Mouse (Mus musculus): ENCODE data around the gene Trp53i11. TPM values are rescaled to one million over a fixed set of nuclear protein-coding genes. Genes with fewer than 3 reads are reported as not detected.

The Trp53i11 gene
- polyA plus RNA-seq, 1 experiment, result 31.2 TPM

DNA sequence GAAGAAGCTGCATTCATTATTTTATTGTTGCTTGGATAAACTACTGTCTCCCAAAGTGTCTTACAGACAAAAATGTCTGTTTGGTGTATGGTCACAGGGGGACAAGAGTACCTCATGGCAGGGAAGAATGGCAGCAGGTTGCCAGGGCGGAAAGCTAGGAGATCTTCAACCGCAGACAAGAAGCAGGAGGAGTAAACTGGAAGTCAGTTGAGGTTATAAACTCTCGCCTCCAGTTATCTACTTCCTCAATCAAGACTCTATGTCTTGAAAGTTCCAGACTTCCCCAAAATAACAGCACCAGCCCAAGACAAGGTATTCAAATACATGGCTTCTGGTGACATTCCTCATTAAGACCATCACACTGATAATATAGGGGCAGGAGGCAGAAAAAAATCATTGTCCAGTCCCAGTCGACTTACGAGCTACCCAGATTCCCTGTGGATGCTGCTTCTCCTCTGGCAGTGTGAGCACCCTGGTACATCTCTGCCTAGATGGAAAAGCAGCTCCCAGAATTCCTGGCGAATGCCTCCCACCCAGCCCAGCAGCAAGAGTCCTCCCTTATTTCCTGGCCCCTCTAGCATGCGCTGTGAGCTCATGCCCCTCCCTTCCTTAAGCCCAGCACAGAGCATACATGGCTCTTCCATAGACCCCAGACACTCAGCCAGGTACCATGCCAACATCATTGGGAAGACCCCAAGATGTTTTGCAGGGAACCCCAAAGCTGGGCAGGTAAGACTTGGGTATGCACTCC, 25.3 kb upstream of the Trp53i11 start:
- Histone ChIP-seq H3K27me3 (ENCODE audit: control insufficient read depth, insufficient read depth, low read length, poor library complexity, severe bottlenecking) (no peaks in the 10 kb centered on the region), H3K9me3 (replicated peaks; ENCODE audit: control insufficient read depth, insufficient read depth, low read length, poor library complexity, severe bottlenecking) (no peaks in the 10 kb centered on the region), H3K27ac (ENCODE audit: insufficient read depth, low read length) (no peak overlapping the region), H3K9ac (ENCODE audit: low read depth, poor library complexity, severe bottlenecking) (no peak overlapping the region), H3K36me3 (ENCODE audit: control insufficient read depth, insufficient read depth, low read length, poor library complexity, severe bottlenecking) (no peaks in the 10 kb centered on the region), H3K4me3 (ENCODE audit: low read depth, low read length) (no peak overlapping the region), H3K4me1 (ENCODE audit: control insufficient read depth, insufficient read depth, low read length) (no peaks in the 10 kb centered on the region)
- no peak for TF ChIP-seq EP300 (IDR thresholded peaks at IDR 0.05; ENCODE audit: insufficient read depth, low read depth, low read length)
- TF ChIP-seq POLR2A (IDR thresholded peaks at IDR 0.05; ENCODE audit: insufficient read depth, low read length), result no peak
- no peak for TF ChIP-seq CTCF (IDR thresholded peaks at IDR 0.05; ENCODE audit: low read depth, low read length)

DNA sequence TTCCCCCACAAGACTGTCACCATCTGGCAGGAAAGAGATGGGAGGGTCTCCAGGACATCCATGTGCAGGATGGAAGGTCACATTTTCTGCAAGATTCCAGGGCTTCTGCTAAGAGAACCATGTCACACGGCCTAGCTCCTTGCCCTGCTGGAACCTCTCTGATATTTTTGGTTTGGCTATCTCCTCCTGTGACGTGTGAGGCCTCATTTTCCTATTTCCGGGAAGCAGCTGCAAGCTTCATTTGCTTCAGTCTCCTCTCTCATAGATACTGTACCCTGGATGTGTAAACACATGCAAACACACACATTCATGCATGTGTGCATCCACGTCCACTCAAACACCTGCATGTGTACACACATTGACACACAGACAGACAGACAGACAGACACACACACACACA, 24.6 kb upstream of the Trp53i11 start:
- Histone ChIP-seq H3K4me1 (ENCODE audit: control insufficient read depth, insufficient read depth, low read length) (no peaks in the 10 kb centered on the region), H3K36me3 (ENCODE audit: control insufficient read depth, insufficient read depth, low read length, poor library complexity, severe bottlenecking) (no peaks in the 10 kb centered on the region), H3K4me3 (ENCODE audit: low read depth, low read length) (no peak overlapping the region), H3K27ac (ENCODE audit: insufficient read depth, low read length) (no peak overlapping the region), H3K9ac (ENCODE audit: low read depth, poor library complexity, severe bottlenecking) (no peak overlapping the region), H3K9me3 (replicated peaks; ENCODE audit: control insufficient read depth, insufficient read depth, low read length, poor library complexity, severe bottlenecking) (no peaks in the 10 kb centered on the region), H3K27me3 (ENCODE audit: control insufficient read depth, insufficient read depth, low read length, poor library complexity, severe bottlenecking) (no peaks in the 10 kb centered on the region)
- TF ChIP-seq CTCF (IDR thresholded peaks at IDR 0.05; ENCODE audit: low read depth, low read length) (no peak), EP300 (IDR thresholded peaks at IDR 0.05; ENCODE audit: insufficient read depth, low read depth, low read length) (no peak), POLR2A (IDR thresholded peaks at IDR 0.05; ENCODE audit: insufficient read depth, low read length) (no peak)

DNA sequence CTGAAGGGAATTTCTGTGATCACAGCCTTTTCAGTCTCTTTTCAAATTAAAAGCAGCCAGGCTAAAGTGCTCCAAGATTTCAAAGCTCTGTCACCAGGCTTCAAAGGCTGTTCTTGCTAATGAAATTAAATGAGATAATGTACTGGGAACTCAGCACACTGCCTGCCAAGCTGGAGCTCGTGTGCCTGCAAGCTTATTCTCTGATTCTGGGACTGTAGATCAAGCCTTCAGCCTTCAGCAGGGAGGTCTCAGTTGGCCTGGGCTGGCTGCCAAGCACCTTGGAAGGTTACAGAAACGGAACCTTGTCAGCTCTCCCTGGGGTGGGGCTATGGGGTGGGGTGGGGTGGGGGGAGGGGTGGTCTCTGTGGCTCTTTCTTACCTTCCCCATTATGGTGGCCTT, 24.0 kb upstream of the Trp53i11 start:
- Histone ChIP-seq H3K4me1 (ENCODE audit: control insufficient read depth, insufficient read depth, low read length) (no peaks in the 10 kb centered on the region), H3K27ac (ENCODE audit: insufficient read depth, low read length) (no peak overlapping the region), H3K27me3 (ENCODE audit: control insufficient read depth, insufficient read depth, low read length, poor library complexity, severe bottlenecking) (no peaks in the 10 kb centered on the region), H3K9ac (ENCODE audit: low read depth, poor library complexity, severe bottlenecking) (no peak overlapping the region), H3K36me3 (ENCODE audit: control insufficient read depth, insufficient read depth, low read length, poor library complexity, severe bottlenecking) (no peaks in the 10 kb centered on the region), H3K9me3 (replicated peaks; ENCODE audit: control insufficient read depth, insufficient read depth, low read length, poor library complexity, severe bottlenecking) (no peaks in the 10 kb centered on the region), H3K4me3 (ENCODE audit: low read depth, low read length) (no peak overlapping the region)
- TF ChIP-seq EP300 (IDR thresholded peaks at IDR 0.05; ENCODE audit: insufficient read depth, low read depth, low read length) (no peak), POLR2A (IDR thresholded peaks at IDR 0.05; ENCODE audit: insufficient read depth, low read length) (no peak), CTCF (IDR thresholded peaks at IDR 0.05; ENCODE audit: low read depth, low read length) (no peak)

DNA sequence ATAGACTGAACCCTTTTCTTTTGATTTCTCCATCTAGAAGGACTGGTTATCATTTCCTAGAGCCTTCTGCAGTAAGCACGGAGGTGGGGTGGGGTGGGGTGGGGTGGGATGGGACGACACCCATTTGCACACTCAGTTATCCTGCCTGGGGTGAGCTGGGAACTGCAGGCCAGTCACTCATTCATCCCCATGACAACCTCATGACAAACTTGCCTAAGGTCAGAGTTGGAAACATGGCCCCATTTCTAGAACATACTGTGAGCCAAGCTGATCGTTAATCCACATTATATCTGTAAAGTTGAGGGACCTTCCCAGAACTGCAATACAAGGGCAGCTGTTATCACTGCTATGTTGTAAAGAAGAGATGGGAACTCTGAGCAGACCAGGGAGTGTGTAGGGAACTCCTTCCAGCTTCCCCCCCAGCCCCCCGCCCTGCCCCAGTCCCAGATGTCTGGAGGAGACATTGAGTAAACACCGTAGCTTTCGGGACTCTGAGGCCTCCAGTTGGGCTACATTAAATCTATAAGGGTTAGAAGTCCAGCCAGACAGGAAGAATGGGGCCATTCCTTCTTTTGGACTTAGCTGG, 23.5 kb upstream of the Trp53i11 start:
- H3K9me3 ChIP-seq (replicated peaks; ENCODE audit: control insufficient read depth, insufficient read depth, low read length, poor library complexity, severe bottlenecking), result no peaks in the 10 kb centered on the region
- H3K4me3 ChIP-seq (ENCODE audit: low read depth, low read length), result no peak overlapping the region
- no peak overlapping the region for H3K27ac ChIP-seq (ENCODE audit: insufficient read depth, low read length)
- H3K9ac ChIP-seq (ENCODE audit: low read depth, poor library complexity, severe bottlenecking), result no peak overlapping the region
- no peaks in the 10 kb centered on the region for H3K4me1 ChIP-seq (ENCODE audit: control insufficient read depth, insufficient read depth, low read length)
- H3K36me3 ChIP-seq (ENCODE audit: control insufficient read depth, insufficient read depth, low read length, poor library complexity, severe bottlenecking), result no peaks in the 10 kb centered on the region
- no peak for TF ChIP-seq CTCF (IDR thresholded peaks at IDR 0.05; ENCODE audit: low read depth, low read length)
- no peak for TF ChIP-seq EP300 (IDR thresholded peaks at IDR 0.05; ENCODE audit: insufficient read depth, low read depth, low read length)
- TF ChIP-seq POLR2A (IDR thresholded peaks at IDR 0.05; ENCODE audit: insufficient read depth, low read length), result no peak
- no peaks in the 10 kb centered on the region for H3K27me3 ChIP-seq (ENCODE audit: control insufficient read depth, insufficient read depth, low read length, poor library complexity, severe bottlenecking)

DNA sequence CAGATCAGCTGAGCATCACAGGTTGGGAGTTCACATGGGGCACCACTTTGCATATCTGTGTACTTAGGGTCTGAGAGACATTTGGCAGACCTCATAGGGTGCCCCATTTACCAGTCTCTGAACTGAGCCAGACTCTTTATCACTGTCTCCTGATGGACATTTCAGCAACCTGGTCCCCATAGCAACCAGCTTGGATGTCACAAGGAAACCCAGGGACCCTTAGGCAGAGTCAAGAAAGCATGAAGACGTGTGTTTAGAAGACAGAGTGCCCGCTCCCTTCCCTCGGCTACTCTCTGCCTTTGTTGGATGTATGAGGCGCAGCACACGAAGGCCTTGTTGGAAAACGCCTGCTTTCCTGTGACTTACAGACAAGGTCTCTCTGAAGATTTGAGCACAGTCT, 21.1 kb upstream of the Trp53i11 start:
- no peaks in the 10 kb centered on the region for H3K4me1 ChIP-seq (ENCODE audit: control insufficient read depth, insufficient read depth, low read length)
- no peak for TF ChIP-seq CTCF (IDR thresholded peaks at IDR 0.05; ENCODE audit: low read depth, low read length)
- no peak for TF ChIP-seq EP300 (IDR thresholded peaks at IDR 0.05; ENCODE audit: insufficient read depth, low read depth, low read length)
- TF ChIP-seq POLR2A (IDR thresholded peaks at IDR 0.05; ENCODE audit: insufficient read depth, low read length), result no peak
- no peak overlapping the region for H3K27ac ChIP-seq (ENCODE audit: insufficient read depth, low read length)
- no peaks in the 10 kb centered on the region for H3K36me3 ChIP-seq (ENCODE audit: control insufficient read depth, insufficient read depth, low read length, poor library complexity, severe bottlenecking)
- H3K9ac ChIP-seq (ENCODE audit: low read depth, poor library complexity, severe bottlenecking), result no peak overlapping the region
- H3K4me3 ChIP-seq (ENCODE audit: low read depth, low read length), result no peak overlapping the region
- no peaks in the 10 kb centered on the region for H3K27me3 ChIP-seq (ENCODE audit: control insufficient read depth, insufficient read depth, low read length, poor library complexity, severe bottlenecking)
- no peaks in the 10 kb centered on the region for H3K9me3 ChIP-seq (replicated peaks; ENCODE audit: control insufficient read depth, insufficient read depth, low read length, poor library complexity, severe bottlenecking)

DNA sequence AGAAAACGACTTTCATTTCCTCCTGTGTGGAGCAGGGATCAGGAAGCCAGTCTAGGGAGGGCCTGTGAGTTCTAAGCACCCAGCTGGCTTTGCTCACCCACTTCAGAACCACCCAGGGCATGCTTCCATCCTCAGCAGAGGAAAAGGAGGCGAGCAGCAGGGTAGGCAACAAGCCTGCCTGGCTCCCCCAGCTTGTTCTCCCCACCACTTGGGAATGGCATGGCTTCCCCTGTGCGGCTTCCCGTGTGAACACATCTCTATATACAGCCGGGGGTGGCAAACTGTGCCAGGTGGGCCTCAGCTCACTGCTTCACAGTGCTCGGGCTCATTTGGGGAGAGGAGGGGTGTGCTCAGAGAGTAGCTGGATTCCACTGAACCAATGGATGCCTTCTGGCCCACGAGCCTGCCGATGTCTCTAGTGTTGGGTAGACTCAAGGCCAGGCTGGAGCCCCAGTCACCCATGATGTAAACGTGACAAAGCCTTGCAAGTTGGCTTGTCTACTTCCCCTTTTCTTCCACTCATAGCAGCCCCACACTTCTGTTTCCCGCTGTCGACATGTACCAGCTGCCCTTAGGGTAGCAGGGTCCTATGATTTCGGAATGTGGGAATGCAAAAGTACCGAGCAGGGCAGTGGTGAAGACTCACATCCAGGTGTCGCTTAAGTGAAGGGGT, 20.5 kb upstream of the Trp53i11 start:
- Histone ChIP-seq H3K9ac (ENCODE audit: low read depth, poor library complexity, severe bottlenecking) (no peak overlapping the region), H3K4me3 (ENCODE audit: low read depth, low read length) (no peak overlapping the region), H3K27me3 (ENCODE audit: control insufficient read depth, insufficient read depth, low read length, poor library complexity, severe bottlenecking) (no peaks in the 10 kb centered on the region), H3K27ac (ENCODE audit: insufficient read depth, low read length) (no peak overlapping the region), H3K9me3 (replicated peaks; ENCODE audit: control insufficient read depth, insufficient read depth, low read length, poor library complexity, severe bottlenecking) (no peaks in the 10 kb centered on the region), H3K36me3 (ENCODE audit: control insufficient read depth, insufficient read depth, low read length, poor library complexity, severe bottlenecking) (no peaks in the 10 kb centered on the region), H3K4me1 (ENCODE audit: control insufficient read depth, insufficient read depth, low read length) (no peaks in the 10 kb centered on the region)
- TF ChIP-seq CTCF (IDR thresholded peaks at IDR 0.05; ENCODE audit: low read depth, low read length) (no peak), EP300 (IDR thresholded peaks at IDR 0.05; ENCODE audit: insufficient read depth, low read depth, low read length) (no peak), POLR2A (IDR thresholded peaks at IDR 0.05; ENCODE audit: insufficient read depth, low read length) (no peak)
